16 mouse cellular contexts compared by ENCODE assay signal in the genomic region with DNA sequence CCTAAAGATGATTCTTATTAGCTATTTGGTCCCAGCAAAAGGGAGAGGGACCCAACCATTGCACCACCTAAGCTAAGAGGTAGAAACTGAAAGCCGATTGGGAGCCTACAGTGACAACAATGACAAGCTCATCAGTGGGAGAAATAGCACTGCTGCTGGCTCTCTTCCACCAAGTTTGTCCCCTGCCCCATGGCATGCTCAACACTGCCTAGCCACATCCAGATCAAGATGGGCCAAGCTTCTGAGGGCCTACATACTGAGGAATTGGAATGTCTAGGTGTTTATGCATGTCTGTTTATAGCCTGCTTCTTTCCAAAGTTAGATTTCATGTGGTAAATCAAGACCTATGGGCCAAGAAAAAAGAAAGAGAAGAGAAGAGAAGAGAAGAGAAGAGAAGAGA.
"Had no signal": no experiment of that assay in that cellular context is flagged by ENCODE, and none has a peak within 500 bp of the region (broad histone marks: within the 10 kb centered on the region; RNA-seq: fewer than 3 reads in every experiment).

No protein-coding gene starts in this region.

- H3K27ac ChIP-seq: neural tube, embryonic 13.5 days; neural tube, embryonic 15.5 days; stomach, embryonic 15.5 days; stomach, postnatal 0 days had no signal

- H3K4me2 ChIP-seq: neural tube, embryonic 13.5 days; neural tube, embryonic 15.5 days; stomach, embryonic 15.5 days had no signal

- H3K9ac ChIP-seq: neural tube, embryonic 13.5 days; neural tube, embryonic 15.5 days; stomach, embryonic 15.5 days had no signal

- H3K4me1 ChIP-seq: stomach, embryonic 15.5 days had no signal

- DNase-seq: retina, postnatal 1 day; right cerebral cortex, adult 18-20 months; right cerebral cortex, postnatal 14 days; right cerebral cortex, postnatal 25 days; right cerebral cortex, postnatal 4 days; spleen, adult 18-20 months; thymus, adult 18-20 months; thymus, adult 2 months; thymus, postnatal 14 days; thymus, postnatal 25 days; thymus, postnatal 36 days; thymus, postnatal 4 days had no signal

- H3K9me3 ChIP-seq: neural tube, embryonic 13.5 days; neural tube, embryonic 15.5 days; stomach, embryonic 15.5 days had no signal

- H3K4me3 ChIP-seq: neural tube, embryonic 13.5 days; neural tube, embryonic 15.5 days; stomach, embryonic 15.5 days had no signal

- H3K36me3 ChIP-seq: neural tube, embryonic 15.5 days; stomach, embryonic 15.5 days had no signal

- H3K27me3 ChIP-seq: neural tube, embryonic 13.5 days; neural tube, embryonic 15.5 days; stomach, embryonic 15.5 days had no signal
